Mouse (Mus musculus): ENCODE results near the gene Wdr26. TPM values are rescaled to one million over a fixed set of nuclear protein-coding genes. Genes with fewer than 3 reads are reported as not detected.

The Wdr26 gene
- polyA plus RNA-seq (2015; fragmentation: Illumina TruSeq; extraction: RNeasy Lipid Tissue Mini Kit (QIAGEN cat#74804); ENCODE audit: insufficient read depth, low read depth, low replicate concordance): 12.3 TPM

DNA sequence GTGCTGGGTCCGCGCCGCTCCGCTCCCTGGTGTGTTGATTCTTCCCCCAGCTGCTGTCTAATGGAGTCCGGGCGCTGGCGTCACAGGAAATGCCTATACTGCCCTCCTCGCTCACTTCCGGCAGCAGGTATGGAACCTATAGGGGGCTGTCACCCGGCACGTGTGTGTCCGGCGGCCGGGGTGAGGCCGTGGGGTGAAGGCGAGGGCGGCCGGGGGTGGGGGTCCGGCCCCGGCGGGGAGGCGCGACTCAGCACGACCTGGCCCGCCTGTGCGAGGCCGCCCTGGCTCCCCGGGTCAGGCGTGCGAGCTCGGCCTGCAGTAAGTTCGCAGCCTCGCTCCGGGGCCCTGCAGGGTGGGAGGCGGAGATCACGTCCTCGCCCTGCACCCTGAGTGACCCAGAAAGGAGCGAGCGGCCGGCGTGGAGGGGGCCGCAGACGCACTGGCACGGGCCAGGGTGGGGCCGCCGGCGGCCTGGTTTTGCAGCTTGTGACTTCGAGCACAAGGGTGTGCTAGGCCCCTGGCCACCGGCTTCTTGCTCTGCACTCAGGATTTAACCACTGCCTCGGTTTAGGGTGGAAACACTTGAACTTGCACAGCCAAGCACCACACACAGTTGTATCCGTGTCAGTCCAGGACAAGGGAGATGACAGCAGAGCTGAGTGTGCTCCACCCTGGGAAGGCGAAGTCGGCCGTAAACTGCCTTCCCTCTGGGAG is at the start of gene Wdr26:
TSS of gene Wdr26 (minus strand) at position 82 of the 714 bp plus-strand sequence.

DNA sequence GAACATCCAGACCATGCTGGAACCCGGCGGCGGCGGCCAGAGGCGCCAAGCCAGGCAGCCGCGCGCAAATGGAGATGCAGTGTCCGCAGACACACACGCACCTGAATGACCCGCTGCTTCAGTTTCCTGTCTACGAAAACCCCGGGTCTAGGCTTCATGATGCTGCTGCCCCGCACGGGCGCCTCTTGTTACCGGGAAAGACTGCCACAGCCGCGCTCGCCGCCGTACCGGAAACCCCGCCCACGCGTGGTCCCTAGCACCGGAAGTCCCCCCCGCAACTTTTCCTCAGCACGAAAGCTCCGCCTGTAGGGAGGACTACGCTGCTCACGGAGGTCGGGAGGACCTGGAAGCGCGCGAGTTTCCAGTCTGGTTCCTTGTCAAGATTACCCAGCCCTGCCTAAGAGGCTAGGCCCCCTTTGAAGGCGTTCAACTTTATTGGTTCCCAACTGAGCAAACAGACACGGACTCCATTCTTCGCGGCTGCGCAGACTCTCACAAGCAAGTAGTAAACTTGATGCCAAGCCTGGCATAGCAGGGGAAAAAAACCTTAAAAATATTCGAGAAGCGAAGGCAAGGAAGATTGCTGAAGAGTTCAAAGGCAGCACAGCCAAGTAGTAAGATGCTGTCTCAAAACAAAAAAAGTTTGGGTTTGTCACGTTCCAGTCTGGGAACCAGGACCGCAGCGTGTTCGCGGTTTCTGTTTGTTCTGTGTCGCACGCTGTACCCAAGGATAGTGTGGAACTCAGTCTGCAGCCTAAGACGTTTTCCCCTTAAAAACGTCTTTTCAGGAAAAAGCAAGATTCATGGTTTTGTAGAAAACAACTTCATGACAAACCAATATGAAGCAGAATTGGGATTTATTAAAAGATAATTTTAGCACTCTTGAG is 67.6 kb downstream of the Wdr26 start, which contains the start of the genes Nvl and Cnih4:
TSS of gene Nvl (minus strand) at position 255 of the 887 bp plus-strand sequence.
TSS of gene Cnih4 (plus strand) at position 744 of the 887 bp plus-strand sequence.

Other genes starting within 250 kb of the Wdr26 start
- 29.9 TPM for gene Ephx1, start 191.1 kb downstream of the Wdr26 start, polyA plus RNA-seq (2015; fragmentation: Illumina TruSeq; extraction: RNeasy Lipid Tissue Mini Kit (QIAGEN cat#74804); ENCODE audit: insufficient read depth, low read depth, low replicate concordance)
- not detected for gene 9130409I23Rik, start 160.8 kb downstream of the Wdr26 start, polyA plus RNA-seq (2015; fragmentation: Illumina TruSeq; extraction: RNeasy Lipid Tissue Mini Kit (QIAGEN cat#74804); ENCODE audit: insufficient read depth, low read depth, low replicate concordance)
- 3.6 TPM for gene Nvl, start 67.8 kb downstream of the Wdr26 start, polyA plus RNA-seq (2015; fragmentation: Illumina TruSeq; extraction: RNeasy Lipid Tissue Mini Kit (QIAGEN cat#74804); ENCODE audit: insufficient read depth, low read depth, low replicate concordance)
- 6.5 TPM for gene Cnih4, start 67.3 kb downstream of the Wdr26 start, polyA plus RNA-seq (2015; fragmentation: Illumina TruSeq; extraction: RNeasy Lipid Tissue Mini Kit (QIAGEN cat#74804); ENCODE audit: insufficient read depth, low read depth, low replicate concordance)
- gene Cnih3, start 140.6 kb upstream of the Wdr26 start, polyA plus RNA-seq (2015; fragmentation: Illumina TruSeq; extraction: RNeasy Lipid Tissue Mini Kit (QIAGEN cat#74804); ENCODE audit: insufficient read depth, low read depth, low replicate concordance): not detected

Measured in pancreas, adult 10 weeks (tissue).